Comparison of ENCODE assay signal across 14 mouse cellular contexts in the genomic region with DNA sequence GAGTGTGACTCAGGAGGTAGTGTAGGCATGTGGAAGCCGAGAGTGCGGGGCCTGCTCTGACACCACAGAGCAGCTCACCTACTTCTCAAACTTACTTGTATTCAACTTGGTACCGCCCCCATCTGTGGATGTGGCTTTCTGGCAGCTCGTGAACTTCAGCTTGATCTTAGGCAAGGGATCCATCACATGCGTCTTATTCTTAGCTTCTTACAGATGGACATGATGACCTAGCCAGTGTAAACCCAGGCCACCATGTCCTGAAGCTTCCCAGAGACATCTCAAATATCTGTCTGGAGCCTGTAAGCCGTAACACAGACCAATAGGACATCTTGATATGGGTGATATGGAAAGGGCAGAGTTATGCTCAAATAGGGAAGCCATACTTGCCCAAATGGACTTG. TPM values are rescaled to one million over a fixed set of nuclear protein-coding genes. Genes with fewer than 3 reads are reported as not detected.
A peak's percentile ranks its signal among the peaks of the same experiment; 100 is the strongest.
DNase-seq lines count a peak whose midpoint lies in the region.
"Had no signal": no experiment of that assay in that cellular context is flagged by ENCODE, and none has a peak within 500 bp of the region (broad histone marks: within the 10 kb centered on the region; RNA-seq: fewer than 3 reads in every experiment).

No protein-coding gene starts in this region.

- peak; percentile 79 for DNase-seq in gastrocnemius, adult 18-20 months (ENCODE audit: low spot score)
- DNase-seq in gastrocnemius, postnatal 36 days: no peak
- DNase-seq in gastrocnemius, adult 8-10 months (ENCODE audit: low spot score in 2 of 2): peak; percentile 29 to 64
- no peak for DNase-seq in gastrocnemius, postnatal 14 days
- DNase-seq in adipocyte (ENCODE audit: low spot score): peak; percentile 38
- DNase-seq in skeletal muscle tissue, adult 2 months (ENCODE audit: low read depth, low spot score): peak; percentile 88
- no peak for DNase-seq in embryo, embryonic 11 days
- DNase-seq: adrenal gland, adult 8-10 months; adrenal gland, postnatal 25 days; cerebellum, adult 11-12 months; cerebellum, adult 2 months; cerebellum, adult 9-10 months; cerebellum, postnatal 10 days; cerebellum, postnatal 25 days had no signal

- intact Hi-C loops in gastrocnemius, postnatal 36 days (cut with DNase I): no loop called here
- intact Hi-C loops in gastrocnemius, postnatal 14 days (cut with DNase I; ENCODE audit: low total_unique reads): no loop called here

RNA-seq across cellular contexts. Expression of a gene that starts 4.2 kb away (rescaled TPM):
- total RNA-seq in gastrocnemius, adult 18-20 months (2021): 10 to 100 TPM; 24.3 to 27.2 TPM
- total RNA-seq in gastrocnemius, postnatal 36 days (2021): 10 to 100 TPM; 20.1 to 21.9 TPM
- total RNA-seq in gastrocnemius, adult 8-10 months (2022): 10 to 100 TPM; 26.1 to 41.4 (median 30.0) TPM
- 10 to 100 TPM; 14.8 to 16.2 TPM for total RNA-seq in gastrocnemius, postnatal 14 days (2021)

RNA-seq across cellular contexts. Expression of a gene that starts 28.9 kb away (rescaled TPM):
- 100 to 1,000 TPM; 574 to 604 TPM for total RNA-seq in gastrocnemius, adult 18-20 months (2021)
- total RNA-seq in gastrocnemius, postnatal 36 days (2021): 100 to 1,000 TPM; 386 to 446 TPM
- total RNA-seq in gastrocnemius, adult 8-10 months (2022): 100 to 1,000 TPM; 518 to 669 (median 555) TPM
- 100 to 1,000 TPM; 248 to 274 TPM for total RNA-seq in gastrocnemius, postnatal 14 days (2021)

RNA-seq across cellular contexts. Expression of a gene that starts 32.4 kb away (rescaled TPM):
- total RNA-seq in gastrocnemius, adult 18-20 months (2021): 1 to 10 TPM; 3.0 to 4.6 TPM
- total RNA-seq in gastrocnemius, postnatal 36 days (2021): 1 to 10 TPM; 1.6 to 2.5 TPM
- total RNA-seq in gastrocnemius, adult 8-10 months (2022): 1 to 10 TPM; 2.6 to 5.9 (median 3.0) TPM
- total RNA-seq in gastrocnemius, postnatal 14 days (2021): 1 to 10 TPM; 2.8 to 4.2 TPM

Comparison
In these comparisons a context has a peak if more than half of its experiments do, and no peak if none do; other contexts are left out.
1. DNase-seq: peak in gastrocnemius, adult 18-20 months (single experiment), gastrocnemius, adult 8-10 months (2 of 2), adipocyte (single experiment) and skeletal muscle tissue, adult 2 months (single experiment); none in gastrocnemius, postnatal 36 days (0 of 2), gastrocnemius, postnatal 14 days (single experiment) and embryo, embryonic 11 days (single experiment).